Mouse (Mus musculus) heart, postnatal 0 days (tissue): ENCODE measurements around the gene Kcnh7.

Source experiments
- CTCF ChIP-seq: IDR thresholded peaks from 2 replicates; pipeline ENCODE4 v1.5.1; 2016; ENCODE audit warnings: antibody characterized with exemption, control low read depth, low read depth
- EP300 ChIP-seq: IDR thresholded peaks from 2 replicates; pipeline ENCODE4 v1.6.1; 2016; ENCODE audit warnings: antibody characterized with exemption, low read depth

GRCm38 (mm10) chr2:62715260-62715659 lies 468.8 kb downstream of the Kcnh7 start:
- TF ChIP-seq CTCF: no peak
- no peak for TF ChIP-seq EP300
